Mouse (Mus musculus): Measurements from ENCODE around the gene Scamp3. TPM values are rescaled to one million over a fixed set of nuclear protein-coding genes. Genes with fewer than 3 reads are reported as not detected.
A peak's percentile ranks its signal among the peaks of the same experiment; 100 is the strongest.

Gene Scamp3
- total and polyA plus RNA-seq, 2 experiments = 9.1 to 120 TPM

DNA sequence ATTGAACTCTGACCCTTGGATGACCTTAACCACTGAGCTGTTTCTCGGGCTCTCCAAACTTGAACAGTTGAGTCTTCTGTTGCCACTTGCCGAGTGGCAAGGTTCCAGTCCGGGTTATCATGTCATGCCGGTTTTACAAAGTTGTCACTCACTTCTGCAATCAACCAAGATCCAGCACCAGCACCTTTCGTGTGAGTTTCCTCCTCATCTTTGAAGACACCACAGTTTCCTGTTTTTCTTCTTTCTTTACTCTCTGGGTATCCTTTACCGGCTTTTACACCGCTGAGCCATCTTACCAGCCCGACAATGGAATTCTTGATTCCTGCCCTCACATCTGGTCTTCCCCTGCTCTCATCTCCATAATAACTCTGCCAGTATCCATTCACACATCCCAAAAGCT is 13.2 kb downstream of the Scamp3 start:
- no peak for DNase-seq (ENCODE audit: extremely low read depth, low read depth, low spot score)
- Histone ChIP-seq H3K4me1 (ENCODE audit: control insufficient read depth, insufficient read depth, low read length) (no peaks in the 10 kb centered on the region), H3K27ac (replicated peaks; ENCODE audit: insufficient read depth, low read depth, low read length) (no peak overlapping the region), H3K27me3 (ENCODE audit: control insufficient read depth, insufficient read depth, low read length) (no peaks in the 10 kb centered on the region), H3K4me3 (ENCODE audit: insufficient read depth, low read depth, low read length) (no peak overlapping the region), H3K9ac (ENCODE audit: low read depth, low read length) (no peak overlapping the region), H3K79me2 (ENCODE audit: control insufficient read depth, insufficient read depth, low read length) (no peaks in the 10 kb centered on the region), H3K36me3 (ENCODE audit: control insufficient read depth, insufficient read depth, low read length) (no peaks in the 10 kb centered on the region)
- TF ChIP-seq POLR2A (IDR thresholded peaks at IDR 0.05; ENCODE audit: extremely low read depth, insufficient read depth, low read length) (no peak), CTCF (IDR thresholded peaks at IDR 0.05; ENCODE audit: low read depth, low read length) (no peak)
- 71% methylated on average over 8 of the region's 8 CpGs for WGBS

GRCm38 (mm10) chr3:89193351-89193750 is 16.1 kb downstream of the Scamp3 start:
- Histone ChIP-seq H3K4me3 (ENCODE audit: insufficient read depth, low read depth, low read length) (no peak overlapping the region), H3K27ac (replicated peaks; ENCODE audit: insufficient read depth, low read depth, low read length) (no peak overlapping the region), H3K36me3 (ENCODE audit: control insufficient read depth, insufficient read depth, low read length) (no peaks in the 10 kb centered on the region), H3K27me3 (ENCODE audit: control insufficient read depth, insufficient read depth, low read length) (no peaks in the 10 kb centered on the region), H3K4me1 (ENCODE audit: control insufficient read depth, insufficient read depth, low read length) (no peaks in the 10 kb centered on the region), H3K79me2 (ENCODE audit: control insufficient read depth, insufficient read depth, low read length) (no peaks in the 10 kb centered on the region), H3K9ac (ENCODE audit: low read depth, low read length) (no peak overlapping the region)
- DNase-seq (ENCODE audit: extremely low read depth, low read depth, low spot score) = no peak
- no peak for TF ChIP-seq POLR2A (IDR thresholded peaks at IDR 0.05; ENCODE audit: extremely low read depth, insufficient read depth, low read length)
- TF ChIP-seq CTCF (IDR thresholded peaks at IDR 0.05; ENCODE audit: low read depth, low read length) = no peak
- 68% methylated on average over 1 of the region's 1 CpGs for WGBS

DNA sequence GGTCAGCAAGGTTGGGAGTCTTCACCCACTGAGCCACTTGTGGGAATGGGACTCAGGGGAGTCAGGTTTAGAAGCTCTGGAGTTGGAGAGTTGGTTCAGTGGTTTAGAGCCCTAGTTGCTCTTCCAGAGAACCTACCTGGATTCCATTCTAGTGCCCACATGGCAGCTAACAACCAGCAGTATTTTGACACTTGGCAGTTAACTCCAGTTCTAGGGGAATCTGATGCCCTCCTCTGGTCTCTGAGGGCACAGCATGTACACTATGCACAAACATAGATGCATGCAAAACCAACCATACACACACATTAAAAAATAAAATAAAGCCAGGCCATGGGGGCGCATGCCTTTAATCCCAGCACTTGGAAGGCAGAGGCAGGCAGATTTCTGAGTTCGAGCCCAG is 16.6 kb downstream of the Scamp3 start:
- Histone ChIP-seq H3K9ac (ENCODE audit: low read depth, low read length) (no peak overlapping the region), H3K4me1 (ENCODE audit: control insufficient read depth, insufficient read depth, low read length) (no peaks in the 10 kb centered on the region), H3K36me3 (ENCODE audit: control insufficient read depth, insufficient read depth, low read length) (no peaks in the 10 kb centered on the region), H3K79me2 (ENCODE audit: control insufficient read depth, insufficient read depth, low read length) (no peaks in the 10 kb centered on the region), H3K27ac (replicated peaks; ENCODE audit: insufficient read depth, low read depth, low read length) (no peak overlapping the region), H3K4me3 (ENCODE audit: insufficient read depth, low read depth, low read length) (no peak overlapping the region), H3K27me3 (ENCODE audit: control insufficient read depth, insufficient read depth, low read length) (no peaks in the 10 kb centered on the region)
- WGBS = 89% methylated on average over 2 of the region's 2 CpGs
- TF ChIP-seq CTCF (IDR thresholded peaks at IDR 0.05; ENCODE audit: low read depth, low read length) (no peak), POLR2A (IDR thresholded peaks at IDR 0.05; ENCODE audit: extremely low read depth, insufficient read depth, low read length) (no peak)
- DNase-seq (ENCODE audit: extremely low read depth, low read depth, low spot score) = no peak

GRCm38 (mm10) chr3:89195979-89196877 is 19.0 kb downstream of the Scamp3 start:
- TF ChIP-seq CTCF (IDR thresholded peaks at IDR 0.05; ENCODE audit: low read depth, low read length) (peak; percentile 68), POLR2A (IDR thresholded peaks at IDR 0.05; ENCODE audit: extremely low read depth, insufficient read depth, low read length) (0 out of 2 replicates have a peak, but pooled peaks have one; percentile 13)
- H3K9ac ChIP-seq (ENCODE audit: low read depth, low read length) = peak overlapping the region; percentile 40
- no peaks in the 10 kb centered on the region for H3K27me3 ChIP-seq (ENCODE audit: control insufficient read depth, insufficient read depth, low read length)
- no peak overlapping the region; the same call in 1 of the 2 replicates for H3K27ac ChIP-seq (replicated peaks; ENCODE audit: insufficient read depth, low read depth, low read length)
- no peaks in the 10 kb centered on the region for H3K79me2 ChIP-seq (ENCODE audit: control insufficient read depth, insufficient read depth, low read length)
- H3K4me3 ChIP-seq (ENCODE audit: insufficient read depth, low read depth, low read length) = peak overlapping the region; percentile 56
- DNase-seq (ENCODE audit: extremely low read depth, low read depth, low spot score) = peak; percentile 72
- no peaks in the 10 kb centered on the region for H3K4me1 ChIP-seq (ENCODE audit: control insufficient read depth, insufficient read depth, low read length)
- 14% methylated on average over 33 of the region's 33 CpGs for WGBS
- H3K36me3 ChIP-seq (ENCODE audit: control insufficient read depth, insufficient read depth, low read length) = no peaks in the 10 kb centered on the region

- DNase-seq (ENCODE audit: extremely low read depth, low read depth, low spot score) = no peak
- TF ChIP-seq POLR2A (IDR thresholded peaks at IDR 0.05; ENCODE audit: extremely low read depth, insufficient read depth, low read length) (no peak), CTCF (IDR thresholded peaks at IDR 0.05; ENCODE audit: low read depth, low read length) (no peak)
- WGBS = 77% methylated on average over 3 of the region's 3 CpGs
- Histone ChIP-seq H3K4me1 (ENCODE audit: control insufficient read depth, insufficient read depth, low read length) (peaks cover 4% of the 10 kb centered on the region), H3K27ac (replicated peaks; ENCODE audit: insufficient read depth, low read depth, low read length) (no peak overlapping the region), H3K36me3 (ENCODE audit: control insufficient read depth, insufficient read depth, low read length) (peaks cover 3% of the 10 kb centered on the region; the same call in 1 of the 2 replicates), H3K9ac (ENCODE audit: low read depth, low read length) (no peak overlapping the region), H3K79me2 (ENCODE audit: control insufficient read depth, insufficient read depth, low read length) (peaks cover 5% of the 10 kb centered on the region; the same call in 1 of the 2 replicates), H3K4me3 (ENCODE audit: insufficient read depth, low read depth, low read length) (no peak overlapping the region), H3K27me3 (ENCODE audit: control insufficient read depth, insufficient read depth, low read length) (no peaks in the 10 kb centered on the region)
Measured at GRCm38 (mm10) chr3:89199839-89200238, 22.6 kb downstream of the Scamp3 start.

All from liver, adult 2 months (tissue).